Mouse (Mus musculus) stomach, postnatal 0 days (tissue): Measurements from ENCODE around the gene 4931406P16Rik. TPM values are rescaled to one million over a fixed set of nuclear protein-coding genes. Genes with fewer than 3 reads are reported as not detected.

Experiments used
- ATAC-seq: fragments of 200-750 bp; cut with Nextera tagmentation; 2 replicates; pipeline ENCODE4 v1.8.0; 2017; ENCODE audit not compliant: low FRiP score, low TSS enrichment
- DNase-seq: peaks from one replicate; pipeline ENCODE4 v3.0.0-alpha.2; 2016; ENCODE audit warnings: low spot score
- H3K27ac ChIP-seq: fragments of 300-500 bp; sonication (generic); replicated peaks from 2 replicates; pipeline ENCODE4 v1.5.1; 2014; ENCODE audit warnings: mild to moderate bottlenecking, control low read depth
- H3K27me3 ChIP-seq: fragments of 300-500 bp; sonication (generic); 2 replicates; pipeline ENCODE4 v1.6.1; 2014; ENCODE audit warnings: low read length; ENCODE audit not compliant: control insufficient read depth, insufficient read depth
- H3K36me3 ChIP-seq: fragments of 300-500 bp; sonication (generic); 2 replicates; pipeline ENCODE4 v1.6.1; 2014; ENCODE audit warnings: low read length, mixed read lengths; ENCODE audit not compliant: control insufficient read depth, insufficient read depth
- H3K4me1 ChIP-seq: fragments of 300-500 bp; sonication (generic); replicated peaks from 2 replicates; pipeline ENCODE4 v1.6.1; 2014; ENCODE audit warnings: antibody characterized with exemption; ENCODE audit not compliant: control insufficient read depth, insufficient read depth
- H3K4me2 ChIP-seq: fragments of 300-500 bp; sonication (generic); replicated peaks from 2 replicates; pipeline ENCODE4 v1.6.1; 2014; ENCODE audit warnings: low read depth, mild to moderate bottlenecking, control low read depth, moderate library complexity
- H3K4me3 ChIP-seq: fragments of 300-500 bp; sonication (generic); 2 replicates; pipeline ENCODE4 v1.5.1; 2014; ENCODE audit warnings: low read depth, low read length, control low read depth
- H3K9ac ChIP-seq: fragments of 300-500 bp; sonication (generic); 2 replicates; pipeline ENCODE4 v1.6.1; 2014; ENCODE audit warnings: mild to moderate bottlenecking, low read length, control low read depth, mixed read lengths
- H3K9me3 ChIP-seq: fragments of 300-500 bp; sonication (generic); 2 replicates; pipeline ENCODE4 v1.6.1; 2016; ENCODE audit warnings: low read length; ENCODE audit not compliant: control insufficient read depth
- CTCF ChIP-seq: IDR thresholded peaks from 2 replicates; pipeline ENCODE4 v1.5.1; 2016; ENCODE audit warnings: antibody characterized with exemption, low read depth, mild to moderate bottlenecking, moderate library complexity
- EP300 ChIP-seq: optimal IDR thresholded peaks from 2 replicates; pipeline ENCODE3; 2016; ENCODE audit warnings: antibody characterized with exemption
- WGBS: fragments of 180-500 bp; shearing (Covaris S2); extraction: QIAGEN DNeasy Blood & Tissue Kit; methylation state at CpG from one replicate; pipeline ENCODE4 v1.1.7; 2014; 5-methylcytosine and 5-hydroxymethylcytosine counted together
- polyA plus RNA-seq: library from polyadenylated mRNA; unstranded; fragments of >200 nt; fragmentation: Nextera tagmentation; extraction: Ambion mirVana; gene quantifications from 2 replicates; pipeline ENCODE4 v1.2.1, GENCODE M21; 2015

Gene 4931406P16Rik
- polyA plus RNA-seq, 1 experiment from 2014 or later: 16.1 TPM

GRCm38 (mm10) chr7:34238086-34238485, 75.3 kb downstream of the 4931406P16Rik start:
- no peak overlapping the region for H3K4me3 ChIP-seq
- H3K9me3 ChIP-seq: no peaks in the 10 kb centered on the region
- TF ChIP-seq EP300 (no peak), CTCF (no peak)
- H3K4me1 ChIP-seq: no peaks in the 10 kb centered on the region
- peaks cover 27% of the 10 kb centered on the region for H3K36me3 ChIP-seq
- ATAC-seq: no peak
- 91% methylated on average over 5 of the region's 5 CpGs for WGBS
- no peak overlapping the region for H3K27ac ChIP-seq
- no peak overlapping the region for H3K4me2 ChIP-seq
- H3K27me3 ChIP-seq: no peaks in the 10 kb centered on the region
- DNase-seq: no peak
- no peak overlapping the region for H3K9ac ChIP-seq

- H3K4me2 ChIP-seq: no peak overlapping the region
- H3K4me1 ChIP-seq: no peaks in the 10 kb centered on the region
- H3K27me3 ChIP-seq: no peaks in the 10 kb centered on the region
- 89% methylated on average over 5 of the region's 5 CpGs for WGBS
- no peak overlapping the region for H3K4me3 ChIP-seq
- no peak for DNase-seq
- ATAC-seq: no peak
- H3K9ac ChIP-seq: no peak overlapping the region
- peaks cover 23% of the 10 kb centered on the region for H3K36me3 ChIP-seq
- no peak overlapping the region for H3K27ac ChIP-seq
- no peaks in the 10 kb centered on the region for H3K9me3 ChIP-seq
- TF ChIP-seq CTCF (no peak), EP300 (no peak)
These were observed 77.7 kb downstream of the 4931406P16Rik start for GRCm38 (mm10) chr7:34235602-34236001.

GRCm38 (mm10) chr7:34234610-34235561, 78.5 kb downstream of the 4931406P16Rik start:
- TF ChIP-seq CTCF (no peak), EP300 (no peak)
- H3K9me3 ChIP-seq: no peaks in the 10 kb centered on the region
- peak overlapping the region; percentile 57 for H3K4me2 ChIP-seq
- ATAC-seq (no peak), DNase-seq (peak; percentile 33)
- H3K27me3 ChIP-seq: no peaks in the 10 kb centered on the region
- peak overlapping the region; percentile 43 for H3K4me3 ChIP-seq
- H3K9ac ChIP-seq: peak overlapping the region; percentile 14
- WGBS: under 1% methylated on average over 17 of the region's 17 CpGs
- H3K36me3 ChIP-seq: peaks cover 18% of the 10 kb centered on the region
- no peaks in the 10 kb centered on the region for H3K4me1 ChIP-seq
- peak overlapping the region; percentile 89 for H3K27ac ChIP-seq

- TF ChIP-seq CTCF: peak; percentile 20; the same call in 1 of the 2 replicates
- no peak for TF ChIP-seq EP300
- DNase-seq: peak; percentile 99
- Histone ChIP-seq H3K4me2 (peak overlapping the region; percentile 57), H3K36me3 (peaks cover 14% of the 10 kb centered on the region), H3K4me1 (no peaks in the 10 kb centered on the region), H3K27me3 (no peaks in the 10 kb centered on the region), H3K9ac (peak overlapping the region; percentile 61), H3K4me3 (peak overlapping the region; percentile 43), H3K9me3 (no peaks in the 10 kb centered on the region), H3K27ac (peak overlapping the region; percentile 89)
- under 1% methylated on average over 46 of the region's 46 CpGs for WGBS
- peak; percentile 94 for ATAC-seq
These were observed 79.3 kb downstream of the 4931406P16Rik start for GRCm38 (mm10) chr7:34233909-34234609.

GRCm38 (mm10) chr7:34232785-34233725, 80.3 kb downstream of the 4931406P16Rik start:
- DNase-seq: no peak
- peak overlapping the region; percentile 57 for H3K4me2 ChIP-seq
- no peaks in the 10 kb centered on the region for H3K27me3 ChIP-seq
- peak overlapping the region; percentile 61 for H3K9ac ChIP-seq
- 36% methylated on average over 7 of the region's 7 CpGs for WGBS
- peaks cover 9% of the 10 kb centered on the region for H3K36me3 ChIP-seq
- TF ChIP-seq EP300 (no peak), CTCF (no peak)
- no peaks in the 10 kb centered on the region for H3K4me1 ChIP-seq
- peak overlapping the region; percentile 43 for H3K4me3 ChIP-seq
- no peaks in the 10 kb centered on the region for H3K9me3 ChIP-seq
- H3K27ac ChIP-seq: peak overlapping the region; percentile 89
- ATAC-seq: no peak
